Mouse (Mus musculus): ENCODE results near the gene Samm50. TPM values are rescaled to one million over a fixed set of nuclear protein-coding genes. Genes with fewer than 3 reads are reported as not detected.

Samm50 gene
- polyA plus RNA-seq, 1 experiment from 2014 or later, result 151 TPM

Other genes with a start within 250 kb of the Samm50 start
- gene Efcab6, start 126.9 kb upstream of the Samm50 start, polyA plus RNA-seq (2015; fragmentation: Nextera tagmentation; extraction: Ambion mirVana), result 0.05 and 0.10 TPM in 2 replicates
- gene Sult4a1, start 86.5 kb upstream of the Samm50 start, polyA plus RNA-seq (2015; fragmentation: Nextera tagmentation; extraction: Ambion mirVana), result 4.7 and 6.1 TPM in 2 replicates
- gene Pnpla5, start 69.1 kb upstream of the Samm50 start, polyA plus RNA-seq (2015; fragmentation: Nextera tagmentation; extraction: Ambion mirVana), result not detected in 2 replicates
- 0.46 and 1.2 TPM in 2 replicates for gene Pnpla3, start 24.4 kb upstream of the Samm50 start, polyA plus RNA-seq (2015; fragmentation: Nextera tagmentation; extraction: Ambion mirVana)
- 3.2 and 3.9 TPM in 2 replicates for gene Parvb, start 39.8 kb downstream of the Samm50 start, polyA plus RNA-seq (2015; fragmentation: Nextera tagmentation; extraction: Ambion mirVana)
- 3.0 and 3.8 TPM in 2 replicates for gene Parvg, start 131.8 kb downstream of the Samm50 start, polyA plus RNA-seq (2015; fragmentation: Nextera tagmentation; extraction: Ambion mirVana)